Mouse (Mus musculus) spleen, adult 2 months (tissue): ENCODE data around the gene Lbhd1. TPM values are rescaled to one million over a fixed set of nuclear protein-coding genes. Genes with fewer than 3 reads are reported as not detected.
"Not testable (repeated sequence)": the region's sequence is repeated elsewhere in the genome, so short reads cannot be mapped to it uniquely, and the experiment has no call there.

ENCODE experiments used
- DNase-seq, 2 experiments: peaks; one replicate each; pipeline versions ENCODE4 v3.0.0 to v3.0.0-alpha.2; 2012 to 2021; ENCODE audit warnings: low spot score in 2 of 2, low read depth in 1 of 2
- H3K27ac ChIP-seq: fragments of 200-500 bp; 2 replicates; pipeline ENCODE4 v1.5.1; 2012; ENCODE audit warnings: low read length, inconsistent platforms; ENCODE audit not compliant: insufficient read depth
- H3K27me3 ChIP-seq: fragments of 200-500 bp; 2 replicates; pipeline ENCODE4 v1.6.1; 2012; ENCODE audit warnings: mild to moderate bottlenecking, moderate library complexity, low read length, inconsistent platforms; ENCODE audit not compliant: control insufficient read depth, insufficient read depth
- H3K36me3 ChIP-seq: fragments of 200-500 bp; 2 replicates; pipeline ENCODE4 v1.6.1; 2012; ENCODE audit warnings: mild to moderate bottlenecking, low read length, inconsistent platforms; ENCODE audit not compliant: control insufficient read depth, insufficient read depth
- H3K4me1 ChIP-seq: fragments of 200-500 bp; 2 replicates; pipeline ENCODE4 v1.6.1; 2011; ENCODE audit warnings: inconsistent platforms; ENCODE audit not compliant: control insufficient read depth, insufficient read depth, insufficient read length
- H3K4me3 ChIP-seq: fragments of 200-500 bp; 2 replicates; pipeline ENCODE4 v1.5.1; 2011; ENCODE audit warnings: mild to moderate bottlenecking, inconsistent platforms; ENCODE audit not compliant: insufficient read depth, insufficient read length; ENCODE audit errors: extremely low read depth
- CTCF ChIP-seq: fragments of 200-500 bp; IDR thresholded peaks from 2 replicates; pipeline ENCODE4 v1.5.1; 2011; ENCODE audit warnings: mild to moderate bottlenecking, inconsistent platforms; ENCODE audit not compliant: insufficient read depth, insufficient read length, insufficient replicate concordance; ENCODE audit errors: extremely low read depth
- POLR2A ChIP-seq: fragments of 200-500 bp; IDR thresholded peaks from 2 replicates; pipeline ENCODE4 v1.6.1; 2011; ENCODE audit warnings: low read depth, low read length, inconsistent platforms
- WGBS: fragments of 180-500 bp; shearing (Covaris S2); methylation state at CpG from one replicate; pipeline ENCODE4 v1.1.7; 2018; 5-methylcytosine and 5-hydroxymethylcytosine counted together
- polyA plus RNA-seq: library from polyadenylated mRNA; depleted of rRNA; stranded (reverse); fragments of >200 nt; gene quantifications from 2 replicates; pipeline ENCODE4 v1.2.3, GENCODE M21; 2012; rRNA removed

Gene Lbhd1
- 0.94 and 1.4 TPM in 2 replicates for polyA plus RNA-seq

- no peak for DNase-seq
- WGBS, result 93% methylated on average over 3 of the region's 3 CpGs
- Histone ChIP-seq H3K36me3 (no peaks in the 10 kb centered on the region), H3K4me1 (peaks cover 5% of the 10 kb centered on the region; the same call in 1 of the 2 replicates), H3K27ac (no peak within 1 kb of the TSS), H3K4me3 (no peak within 1 kb of the TSS), H3K27me3 (no peaks in the 10 kb centered on the region)
- TF ChIP-seq POLR2A (no peak), CTCF (no peak)
Measured at GRCm38 (mm10) chr19:8883616-8884015, at the start of gene Lbhd1, which contains the start of gene Gm49403. Lbhd1 (plus strand) TSS chr19:8883732. Gm49403 (plus strand) TSS chr19:8883930.

GRCm38 (mm10) chr19:8836327-8836726 is 47.2 kb upstream of the Lbhd1 start:
- H3K4me1 ChIP-seq, H3K27me3 ChIP-seq, DNase-seq, H3K4me3 ChIP-seq, H3K27ac ChIP-seq: not testable (repeated sequence)
- H3K36me3 ChIP-seq, result peaks cover 24% of the 10 kb centered on the region
- WGBS, result 98% methylated on average over 10 of the region's 10 CpGs

GRCm38 (mm10) chr19:8837251-8837791 is 46.2 kb upstream of the Lbhd1 start, which contains the start of gene Bscl2:
Bscl2 (plus strand) TSS chr19:8837467.
- DNase-seq, result peak; percentile 69 to 74
- H3K27me3 ChIP-seq, result no peaks in the 10 kb centered on the region
- WGBS, result 2% methylated on average over 38 of the region's 38 CpGs
- H3K4me1 ChIP-seq, result peaks cover 10% of the 10 kb centered on the region; the same call in 1 of the 2 replicates
- peaks cover 15% of the 10 kb centered on the region for H3K36me3 ChIP-seq
- peak within 1 kb of the TSS; percentile 69 for H3K4me3 ChIP-seq
- H3K27ac ChIP-seq, result peak within 1 kb of the TSS; percentile 89
- TF ChIP-seq CTCF (peak; percentile 13; the same call in 1 of the 2 replicates), POLR2A (peak; percentile 23; the same call in 1 of the 2 replicates)

GRCm38 (mm10) chr19:8838041-8838730 is 45.3 kb upstream of the Lbhd1 start:
- H3K36me3 ChIP-seq, result peaks cover 9% of the 10 kb centered on the region
- no peaks in the 10 kb centered on the region for H3K27me3 ChIP-seq
- peak overlapping the region; percentile 89 for H3K27ac ChIP-seq
- DNase-seq, result no peak
- H3K4me3 ChIP-seq, result peak overlapping the region; percentile 69
- WGBS, result 32% methylated on average over 15 of the region's 15 CpGs
- peaks cover 10% of the 10 kb centered on the region; the same call in 1 of the 2 replicates for H3K4me1 ChIP-seq
- TF ChIP-seq POLR2A (no peak), CTCF (no peak)

GRCm38 (mm10) chr19:8839103-8839907 is 44.2 kb upstream of the Lbhd1 start, which contains the start of gene Gng3:
Gng3 (minus strand) TSS chr19:8839194.
- Histone ChIP-seq H3K4me3 (peak within 1 kb of the TSS; percentile 69), H3K27ac (no peak within 1 kb of the TSS; the same call in 1 of the 2 replicates), H3K27me3 (no peaks in the 10 kb centered on the region), H3K36me3 (peaks cover 6% of the 10 kb centered on the region), H3K4me1 (peaks cover 10% of the 10 kb centered on the region; the same call in 1 of the 2 replicates)
- TF ChIP-seq POLR2A, result no peak
- no peak for TF ChIP-seq CTCF
- 82% methylated on average over 11 of the region's 11 CpGs for WGBS
- DNase-seq, result no peak

GRCm38 (mm10) chr19:8839908-8840791 is 43.4 kb upstream of the Lbhd1 start:
- Histone ChIP-seq H3K4me3 (peak overlapping the region; percentile 68), H3K27ac (peak overlapping the region; percentile 41; the same call in 1 of the 2 replicates), H3K27me3 (no peaks in the 10 kb centered on the region), H3K4me1 (peaks cover 10% of the 10 kb centered on the region; the same call in 1 of the 2 replicates), H3K36me3 (peaks cover 2% of the 10 kb centered on the region; the same call in 1 of the 2 replicates)
- peak in 1 of 2 experiments; percentile 70 for DNase-seq
- no peak for TF ChIP-seq CTCF
- peak; percentile 54; the same call in 1 of the 2 replicates for TF ChIP-seq POLR2A
- 26% methylated on average over 29 of the region's 29 CpGs for WGBS
